Mouse (Mus musculus) thymus, postnatal 36 days (tissue): Measurements from ENCODE around the gene Selenos.

Experiments used
- DNase-seq, 2 experiments: peaks; one replicate each; pipeline ENCODE4 v3.0.0; 2022; ENCODE audit warnings: mixed read lengths in 2 of 2

Selenos gene

DNA sequence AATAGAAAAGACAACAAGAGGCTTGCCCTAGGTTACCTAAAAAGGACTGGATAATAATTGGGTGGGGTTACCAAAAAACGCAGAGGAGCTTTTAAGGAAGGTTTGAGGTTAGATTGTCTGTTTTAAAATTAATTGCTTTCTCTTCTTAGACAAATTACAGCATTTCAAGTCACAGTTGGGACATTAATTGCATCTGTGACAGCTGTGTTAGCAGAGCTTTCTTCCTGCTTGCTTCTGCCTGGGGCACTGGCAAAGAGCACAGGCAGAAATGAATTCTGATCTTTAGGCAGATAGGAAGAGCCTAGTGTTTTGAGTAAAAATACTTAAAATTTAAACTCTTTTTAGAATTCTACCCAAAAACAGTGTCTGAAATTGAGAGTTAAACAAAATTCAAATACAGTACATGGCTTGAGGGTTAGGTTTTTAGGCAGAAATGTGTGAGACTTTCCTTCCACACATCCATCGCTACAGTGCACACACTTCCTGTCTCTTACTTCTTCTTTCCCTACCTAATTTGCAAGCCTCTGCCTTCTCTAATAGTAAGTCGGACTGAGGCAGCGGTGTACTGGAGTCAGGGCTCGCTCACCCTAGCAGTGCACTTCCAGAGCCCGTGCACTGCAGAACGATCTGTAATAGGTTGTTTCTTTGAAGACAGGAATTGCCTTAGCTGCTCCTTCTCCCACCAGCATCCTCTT, 41.4 kb downstream of the Selenos start:
- DNase-seq = no peak

DNA sequence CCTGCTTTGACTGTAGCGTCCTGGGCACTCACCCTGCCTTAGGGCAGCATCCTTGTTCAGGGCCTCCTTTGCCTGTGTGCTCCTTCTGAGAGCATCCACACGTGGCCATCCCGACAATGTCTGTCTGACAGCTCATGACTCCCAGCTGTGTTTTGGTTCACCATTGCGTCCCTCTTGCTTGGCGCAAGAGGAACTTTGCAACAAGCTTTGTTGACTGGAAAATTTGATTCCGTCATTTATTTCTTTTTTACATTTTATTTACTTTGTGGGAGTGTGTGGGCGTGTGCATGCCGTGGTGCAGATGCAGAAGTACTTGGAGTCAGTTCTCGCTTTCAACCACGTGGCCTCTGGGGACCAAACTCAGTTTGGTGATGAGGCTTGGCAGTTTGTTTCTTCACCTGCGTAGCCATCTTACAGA, 45.1 kb downstream of the Selenos start:
- no peak for DNase-seq

DNA sequence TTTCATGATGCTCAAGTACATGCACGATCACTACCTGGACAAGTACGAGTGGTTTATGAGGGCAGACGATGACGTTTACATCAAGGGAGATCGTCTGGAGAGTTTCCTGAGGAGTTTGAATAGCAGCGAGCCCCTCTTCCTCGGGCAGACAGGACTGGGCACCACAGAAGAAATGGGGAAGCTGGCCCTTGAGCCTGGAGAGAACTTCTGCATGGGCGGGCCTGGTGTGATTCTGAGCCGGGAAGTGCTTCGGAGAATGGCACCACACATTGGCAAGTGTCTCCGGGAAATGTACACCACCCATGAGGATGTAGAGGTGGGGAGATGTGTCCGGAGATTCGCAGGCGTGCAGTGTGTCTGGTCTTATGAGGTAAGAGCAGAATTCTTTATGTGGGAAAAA, 45.9 kb downstream of the Selenos start:
- no peak for DNase-seq

DNA sequence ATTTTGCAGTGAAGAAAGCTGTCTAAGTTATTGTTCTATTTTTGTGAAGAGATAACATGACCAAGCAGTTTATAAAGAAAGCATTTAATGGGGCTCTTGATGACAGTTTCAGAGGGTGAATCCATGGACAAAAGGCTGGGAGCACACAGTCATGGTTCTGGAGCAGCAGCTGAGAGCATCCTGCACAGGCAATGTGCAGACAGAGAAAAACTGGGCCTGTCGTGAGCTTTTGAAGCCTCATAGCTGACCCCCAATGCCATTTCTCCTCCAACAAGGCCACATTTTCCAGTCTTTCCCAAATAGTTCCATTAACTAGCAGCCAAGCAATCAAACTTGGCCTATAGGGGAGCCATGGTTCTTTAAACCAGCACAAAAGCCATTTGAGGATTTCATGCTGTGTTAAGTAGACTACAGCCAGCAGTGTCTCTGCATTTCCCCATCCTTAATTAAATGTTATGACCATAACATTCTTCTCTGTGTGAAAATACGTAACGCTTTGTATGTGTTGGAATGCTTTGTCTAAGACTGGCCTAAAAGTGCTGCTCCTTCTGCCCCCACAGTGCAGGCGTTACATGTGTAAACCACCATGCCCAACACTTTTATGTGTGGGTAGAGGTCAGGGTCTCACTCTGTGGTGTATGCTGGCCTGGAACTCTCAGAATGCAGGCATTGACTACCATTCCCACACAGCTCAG, 48.6 kb downstream of the Selenos start:
- no peak for DNase-seq

DNA sequence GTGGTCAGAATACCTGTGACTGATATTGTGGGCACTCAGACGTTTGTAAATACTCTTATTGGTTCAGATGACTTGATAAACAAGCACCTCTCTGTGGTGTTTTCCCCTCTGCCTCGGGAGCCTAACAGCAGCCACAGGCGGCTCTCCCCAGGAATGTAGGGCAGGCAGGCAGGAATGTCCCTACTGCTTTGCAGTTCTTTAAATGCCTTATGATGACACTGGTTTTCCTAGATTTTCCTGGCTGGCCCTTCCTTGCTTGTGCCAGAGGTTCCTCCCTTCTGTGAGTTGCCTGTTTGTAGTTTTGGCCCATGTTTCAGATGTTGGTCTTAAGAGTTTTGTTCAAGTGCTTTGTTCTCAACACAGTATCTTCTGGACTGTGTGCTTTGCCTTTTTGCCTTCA, 49.4 kb downstream of the Selenos start:
- DNase-seq = no peak

DNA sequence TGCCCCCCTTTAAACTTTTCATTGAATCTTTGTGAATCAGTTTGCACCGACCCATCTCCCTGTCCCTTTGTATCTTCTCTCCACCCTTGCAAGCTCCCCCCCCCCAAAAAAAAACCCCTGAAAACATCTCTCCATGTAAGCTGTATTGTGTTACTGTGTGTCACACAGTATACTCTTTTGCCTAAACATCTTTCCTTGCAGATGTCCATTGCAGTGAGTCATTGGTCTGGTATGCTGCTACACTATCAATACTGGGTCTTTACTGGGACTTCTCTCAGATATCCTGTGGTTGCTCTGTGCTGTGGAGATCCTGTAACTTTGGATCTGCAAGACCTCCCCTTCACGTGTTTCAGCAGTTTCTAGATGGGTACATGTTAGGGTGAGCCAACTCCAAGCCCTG, 50.8 kb downstream of the Selenos start:
- DNase-seq = no peak

DNA sequence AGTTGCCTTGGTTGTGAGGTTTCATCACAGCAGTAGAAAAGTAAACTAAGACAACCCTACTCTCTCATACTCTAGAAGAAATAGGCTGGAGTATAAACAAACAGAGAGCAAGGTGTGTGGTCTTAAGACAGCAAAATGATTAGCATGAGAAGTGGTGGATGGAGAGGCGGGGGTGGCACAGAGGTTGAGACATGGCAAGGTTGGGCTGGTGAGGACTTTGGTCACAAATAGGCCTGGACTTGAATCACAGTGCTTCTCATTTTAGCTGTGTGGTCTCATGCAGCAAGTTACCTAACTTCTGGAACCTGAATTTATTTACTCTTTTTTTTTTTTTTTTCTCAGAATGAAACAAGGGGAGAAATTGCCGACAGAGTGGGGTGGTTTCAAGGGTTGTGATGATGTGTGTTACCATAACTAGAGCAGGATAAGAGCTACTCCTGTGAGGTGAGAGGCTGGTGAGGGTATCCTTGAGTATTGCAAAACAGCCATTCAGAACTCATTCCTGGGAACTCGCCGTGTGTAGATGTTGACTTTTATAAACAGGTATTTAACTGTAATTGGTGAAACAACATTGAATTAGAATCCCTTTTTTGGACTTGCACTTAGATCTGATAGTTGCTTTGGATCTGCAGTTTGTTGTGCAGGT, 52.5 kb downstream of the Selenos start:
- DNase-seq = no peak

DNA sequence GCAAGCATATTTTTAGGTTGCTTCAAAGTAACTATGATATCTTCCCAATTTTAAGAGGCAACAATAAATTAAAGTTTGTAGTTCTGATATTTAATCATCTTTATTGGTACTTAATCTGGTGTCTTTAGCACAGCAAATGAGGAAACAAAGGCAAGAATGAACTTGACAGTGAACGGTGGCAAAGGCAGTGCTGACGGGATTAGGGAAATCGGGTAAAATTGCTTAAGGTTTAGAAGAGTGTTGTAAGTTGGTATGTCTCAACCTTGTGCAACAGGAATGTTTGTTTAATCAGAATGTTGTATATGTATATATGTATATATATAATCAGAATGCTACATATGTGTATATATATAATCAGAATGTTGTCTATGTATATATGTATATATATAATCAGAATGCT, 54.7 kb downstream of the Selenos start:
- no peak for DNase-seq

DNA sequence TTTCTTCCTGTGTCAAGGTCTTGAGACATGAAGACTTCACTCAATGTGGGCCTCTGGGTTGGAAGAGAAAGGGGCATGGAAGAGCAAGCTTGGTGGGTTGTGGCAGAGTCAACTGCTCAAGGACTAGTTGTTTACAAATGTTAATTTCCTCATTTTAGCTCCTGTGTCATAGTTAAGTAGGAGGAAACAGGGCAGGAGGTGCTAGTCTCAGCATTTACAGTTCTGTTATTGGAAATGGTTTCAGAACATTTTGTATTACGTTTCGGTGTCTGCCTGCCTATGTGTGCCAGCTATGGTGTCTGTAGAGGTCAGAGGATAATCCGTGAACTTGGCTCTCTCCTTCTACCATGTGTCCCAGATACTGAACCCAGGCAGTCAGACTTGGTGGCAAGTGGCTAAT, 56.2 kb downstream of the Selenos start:
- no peak for DNase-seq

DNA sequence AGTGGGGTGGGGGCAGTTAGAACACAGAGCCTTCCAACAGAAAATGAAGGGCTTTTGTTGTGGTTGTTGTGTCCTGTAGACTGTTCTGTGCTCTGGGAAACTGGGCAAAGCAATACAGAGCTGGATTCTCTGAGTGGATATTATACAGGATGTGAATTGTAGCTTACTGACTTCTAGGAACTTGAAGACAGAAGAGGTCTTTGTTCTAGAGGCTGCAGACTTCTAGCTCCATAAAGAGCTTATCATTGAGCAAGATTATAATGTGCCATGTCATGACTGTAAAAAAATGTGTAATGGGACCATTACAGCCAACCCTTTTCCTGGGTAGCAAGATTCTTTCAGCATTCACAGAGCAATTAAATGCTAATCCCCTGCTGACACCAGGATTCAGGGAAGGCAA, 56.7 kb downstream of the Selenos start:
- DNase-seq = no peak

DNA sequence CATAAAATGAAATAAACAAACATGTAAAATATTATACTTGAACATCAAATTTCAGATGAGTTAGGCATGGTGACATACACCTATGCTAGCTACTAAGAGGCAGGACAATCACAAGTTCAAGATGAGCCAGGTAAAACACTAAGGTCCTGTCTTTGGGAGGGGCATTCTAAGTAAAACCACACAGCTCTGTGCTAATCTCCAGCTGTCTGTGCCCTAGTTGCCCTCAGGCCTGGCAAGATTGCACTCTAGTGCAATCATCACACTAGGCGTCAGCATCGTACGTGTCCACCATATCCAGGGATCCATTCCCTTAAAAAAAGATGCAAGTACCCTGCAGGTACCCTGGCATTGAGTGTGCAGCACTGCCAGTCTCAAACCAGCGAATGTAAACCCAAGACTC, 57.9 kb downstream of the Selenos start:
- DNase-seq = no peak

DNA sequence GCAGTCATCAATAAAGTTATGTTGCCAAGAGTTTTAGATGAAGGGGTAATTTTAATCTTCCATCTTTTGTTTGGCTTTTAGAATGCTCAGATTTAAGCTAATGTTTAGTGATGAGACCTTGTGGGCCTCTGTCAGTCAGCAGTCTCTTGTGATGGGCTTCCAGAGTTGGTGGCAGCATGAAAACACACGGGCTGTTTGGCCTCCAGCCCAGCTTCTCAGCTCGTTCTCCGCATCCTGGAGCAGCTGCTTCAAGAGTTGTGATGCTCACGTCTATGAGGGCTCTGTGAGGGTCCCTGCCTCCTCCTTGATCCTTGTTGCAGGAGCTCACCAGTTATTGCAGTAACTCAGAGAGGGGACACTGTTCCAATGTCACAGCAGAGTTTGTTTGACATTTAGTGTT, 58.9 kb downstream of the Selenos start:
- DNase-seq = no peak

DNA sequence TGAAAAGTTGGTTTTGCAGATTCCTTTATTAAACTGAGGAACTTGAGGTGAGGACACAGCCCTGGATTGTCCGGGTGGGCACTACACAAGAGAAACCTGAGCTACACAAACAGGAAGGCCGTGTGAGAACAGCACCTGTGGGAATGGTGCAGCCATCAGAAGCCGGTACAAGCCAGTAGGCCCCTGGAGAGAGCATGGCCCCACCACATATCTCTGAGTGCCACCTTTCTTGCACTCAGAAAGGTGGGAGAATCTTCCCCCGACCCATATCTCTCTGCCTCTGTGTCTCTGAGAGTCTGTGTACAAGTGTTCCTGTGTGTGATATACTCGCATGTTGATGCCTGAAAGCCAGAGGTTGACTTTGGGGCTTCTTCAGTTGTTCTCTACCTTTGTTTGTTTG, 59.4 kb downstream of the Selenos start:
- DNase-seq = no peak
